Mouse (Mus musculus) kidney, adult 9 months (tissue): ENCODE results near the gene Syce1.

Source experiments
- DNase-seq: peaks from one replicate; pipeline ENCODE4 v3.0.0; 2022

The Syce1 gene

DNA sequence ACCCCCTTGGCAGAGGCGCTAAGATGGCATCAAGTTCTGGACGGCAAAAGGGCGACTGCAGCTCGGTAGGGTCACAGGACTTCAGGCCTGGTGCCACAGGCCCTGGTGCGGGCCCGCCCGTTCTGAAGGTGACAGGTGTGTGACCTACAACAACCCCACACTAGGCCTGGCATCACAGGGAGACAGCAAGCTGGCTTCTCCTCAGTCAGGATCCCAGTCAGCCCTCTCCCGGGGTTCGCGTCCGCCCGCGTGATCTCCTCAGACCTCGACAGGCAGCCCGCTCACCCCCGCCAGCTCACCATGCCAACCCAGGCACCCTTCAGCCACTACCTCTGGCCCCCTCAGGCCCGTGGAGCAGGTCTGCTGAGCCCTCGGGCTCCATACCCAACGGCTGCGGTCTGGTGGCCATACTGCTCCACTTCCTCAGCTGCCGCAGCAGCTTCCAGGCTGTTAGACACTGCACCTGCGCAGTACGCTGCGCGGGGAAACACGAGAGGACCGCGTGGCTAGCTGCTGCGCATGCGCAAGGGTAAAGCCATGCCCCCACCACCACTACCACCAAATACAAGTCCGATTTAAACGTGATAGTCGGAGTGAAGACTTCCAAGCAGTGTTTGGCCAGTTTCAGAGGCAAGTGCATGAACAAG lies at the start of gene Syce1:
Syce1 (minus strand) TSS at position 447 of the 647 bp plus-strand sequence.
- DNase-seq, result no peak

DNA sequence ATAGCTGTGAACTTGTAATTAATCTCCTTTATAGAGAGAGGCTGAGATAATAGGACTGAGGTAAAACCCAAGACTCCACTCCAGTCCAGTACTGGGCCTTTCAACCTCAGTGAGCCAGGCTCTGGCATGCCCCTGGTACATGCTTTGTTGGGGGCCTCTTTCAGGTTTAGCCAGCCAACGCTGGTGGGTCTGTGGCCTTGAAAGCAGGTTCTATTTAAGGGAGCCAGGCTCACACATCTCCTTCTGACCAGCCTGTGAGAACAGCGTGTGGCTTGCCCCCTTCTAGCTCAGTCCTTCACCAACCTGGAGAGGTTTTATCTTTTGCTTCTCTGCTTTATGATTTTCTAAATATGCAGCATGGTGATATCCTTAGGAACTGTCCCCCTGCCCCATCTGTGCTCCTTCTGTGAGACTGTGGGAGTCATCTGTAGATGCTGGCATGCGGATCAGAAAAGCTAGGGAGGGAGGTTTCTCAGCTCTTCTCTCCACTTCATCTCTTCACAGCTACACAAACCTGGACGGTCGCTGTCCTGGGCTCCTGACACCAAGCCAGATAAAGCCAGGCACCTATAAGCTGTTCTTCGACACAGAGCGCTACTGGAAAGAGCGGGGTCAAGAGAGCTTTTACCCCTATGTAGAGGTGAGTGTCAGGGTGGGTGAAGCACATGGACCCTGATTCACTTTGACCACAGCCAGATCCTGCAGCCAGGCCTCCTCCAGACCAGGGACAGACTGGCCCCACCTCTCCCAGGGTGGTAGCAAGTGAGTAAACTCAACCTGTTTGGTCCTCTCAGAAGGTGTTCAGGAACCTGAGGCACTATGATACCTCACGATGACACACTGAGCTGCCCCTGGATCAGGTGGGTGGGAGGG lies 48.8 kb upstream of the Syce1 start:
- no peak for DNase-seq

DNA sequence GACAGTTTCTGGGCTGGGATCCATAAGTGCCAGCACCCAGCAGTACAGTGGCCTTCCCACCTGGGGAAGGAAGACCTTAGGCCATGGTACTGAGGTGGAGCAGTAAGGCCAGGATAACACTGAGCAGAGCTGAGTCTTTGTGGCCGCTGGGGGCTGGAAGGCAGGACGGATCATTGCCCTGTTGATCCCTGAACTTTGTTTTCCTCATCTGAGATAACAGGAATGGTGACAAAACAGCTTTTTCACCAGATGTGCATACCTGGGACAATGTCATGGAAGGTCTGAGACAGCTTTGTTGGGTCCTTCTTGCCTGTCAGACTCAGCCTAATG lies 48.1 kb upstream of the Syce1 start:
- DNase-seq, result no peak

DNA sequence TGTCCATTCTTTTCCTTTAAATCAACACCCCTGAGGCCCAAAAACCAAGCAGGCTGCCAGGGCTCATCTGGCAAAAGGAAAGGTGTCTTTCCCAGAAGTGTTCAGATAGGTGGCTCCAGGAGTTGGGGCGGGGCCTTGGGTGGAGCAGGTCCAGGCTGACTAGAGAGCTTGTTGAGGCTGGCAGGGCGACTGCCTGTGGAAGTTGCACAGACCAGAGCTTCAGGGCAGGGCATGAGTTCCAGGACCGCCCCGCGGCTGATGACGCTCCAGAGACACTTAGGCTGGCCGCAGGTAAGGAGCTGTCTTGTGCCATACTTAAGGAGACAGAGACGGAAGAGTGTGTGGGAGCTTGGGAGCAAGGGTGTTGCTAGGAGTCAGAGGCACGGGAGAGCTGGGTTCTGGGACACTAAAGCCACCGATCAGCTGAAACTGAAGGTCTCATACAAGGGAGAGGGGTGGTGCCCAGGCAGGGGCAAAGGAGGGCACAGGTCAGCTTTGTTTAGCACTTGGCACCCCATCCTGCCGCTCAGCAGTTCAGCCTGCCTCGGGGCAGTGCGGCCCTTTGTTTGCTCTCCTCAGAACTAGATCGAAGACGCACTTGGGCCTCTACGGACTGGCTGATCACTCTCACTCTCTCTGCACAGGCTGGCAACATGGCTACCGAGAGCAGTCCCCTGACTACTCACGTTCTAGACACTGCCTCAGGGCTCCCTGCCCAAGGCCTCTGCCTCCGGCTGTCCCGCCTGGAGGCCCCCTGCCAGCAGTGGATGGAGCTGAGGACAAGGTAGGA lies 47.5 kb upstream of the Syce1 start, which contains the start of gene Urah:
Urah (plus strand) TSS at position 51 of the 790 bp plus-strand sequence.
- peak; percentile 68 for DNase-seq

DNA sequence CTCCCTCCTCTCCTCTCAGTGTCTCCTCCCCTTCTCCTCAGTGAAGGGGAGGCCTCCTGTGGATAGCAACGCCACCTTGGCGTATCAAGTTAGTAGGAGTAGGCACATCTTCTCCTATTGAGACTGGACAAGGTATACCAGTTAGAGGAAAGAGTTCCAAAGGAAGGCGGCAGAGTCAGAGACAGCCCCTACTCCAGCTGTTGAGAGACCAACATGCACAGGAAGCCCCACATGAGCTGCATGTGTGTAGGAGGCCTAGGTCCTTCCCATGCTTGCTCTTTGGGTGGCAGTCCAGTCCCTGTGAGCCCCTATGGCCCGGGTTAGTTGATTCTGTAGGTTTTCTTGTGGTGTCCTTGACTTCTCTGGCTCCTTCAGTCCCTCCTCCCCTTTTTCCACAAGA lies 45.7 kb upstream of the Syce1 start:
- DNase-seq, result no peak

DNA sequence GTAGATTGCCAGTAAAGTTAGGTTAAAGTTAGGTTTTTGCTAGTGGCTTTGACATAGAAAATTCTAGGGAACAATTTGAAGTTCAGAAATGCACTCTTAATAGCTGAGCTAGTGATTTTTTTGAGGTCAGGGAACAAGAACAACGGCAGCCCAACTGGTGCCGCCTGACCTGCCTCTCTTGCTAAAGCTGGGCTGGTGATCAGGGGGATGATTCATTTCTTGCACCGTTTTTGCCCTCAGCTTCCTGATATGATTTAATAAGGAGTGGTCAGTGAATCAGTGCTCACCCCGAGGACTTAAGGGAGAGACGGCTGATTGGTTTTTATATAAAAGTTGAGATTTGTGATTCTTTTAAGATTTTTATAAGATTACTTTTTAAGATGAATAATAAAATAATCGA lies 43.8 kb upstream of the Syce1 start:
- DNase-seq, result peak; percentile 20

DNA sequence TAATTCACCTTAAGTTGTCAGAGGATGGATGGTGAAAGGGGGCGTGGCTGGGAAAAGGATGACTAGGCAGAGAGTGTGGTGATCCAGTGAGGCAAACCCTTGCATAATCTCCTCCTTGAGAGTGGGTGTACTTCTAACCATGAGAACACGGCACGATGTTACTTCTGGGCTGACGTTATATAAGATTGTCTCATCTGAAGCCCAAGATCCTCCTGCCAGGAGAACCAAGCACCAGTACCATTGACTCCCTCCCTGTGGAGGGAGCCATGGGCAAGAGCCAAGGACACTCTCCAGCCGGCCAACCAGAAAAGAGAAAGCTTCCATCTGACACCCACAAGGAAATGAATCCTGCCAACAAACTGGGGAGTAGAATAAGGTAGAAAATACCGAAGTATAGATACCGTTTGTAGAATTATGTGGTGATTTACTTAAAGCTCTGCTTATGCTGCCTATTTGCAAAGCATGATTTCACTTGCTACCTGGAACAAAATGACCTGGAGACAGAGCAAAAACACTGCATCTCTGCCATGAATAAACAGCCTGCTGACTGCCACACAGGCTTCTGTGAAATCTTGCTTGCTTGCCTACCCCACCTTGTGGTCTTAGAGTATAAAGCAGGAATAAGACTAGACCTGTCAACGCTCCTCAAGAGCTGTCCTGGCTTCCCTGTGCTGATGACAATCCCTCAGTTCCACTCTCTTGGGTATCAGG lies 40.7 kb upstream of the Syce1 start:
- peak; percentile 91 for DNase-seq

DNA sequence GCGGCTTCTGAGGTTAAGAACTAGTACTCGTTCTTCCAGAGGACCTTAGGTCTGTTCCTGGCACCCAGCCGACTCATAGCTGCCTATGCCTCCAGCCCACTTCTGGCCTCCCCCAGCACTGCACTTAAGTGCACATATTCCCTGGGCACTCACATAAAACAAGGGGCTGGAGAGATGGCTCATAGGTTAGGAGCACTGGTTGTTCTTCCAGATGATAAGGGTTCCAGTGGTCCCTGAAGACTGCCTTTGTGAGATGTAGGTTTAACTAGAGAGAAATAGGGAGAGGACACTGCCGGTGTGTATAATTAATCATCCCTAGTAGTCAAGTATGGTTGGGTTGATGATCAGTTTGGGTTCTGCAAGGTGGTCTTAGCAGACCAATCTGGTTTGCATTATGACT lies 35.1 kb upstream of the Syce1 start:
- DNase-seq, result no peak

DNA sequence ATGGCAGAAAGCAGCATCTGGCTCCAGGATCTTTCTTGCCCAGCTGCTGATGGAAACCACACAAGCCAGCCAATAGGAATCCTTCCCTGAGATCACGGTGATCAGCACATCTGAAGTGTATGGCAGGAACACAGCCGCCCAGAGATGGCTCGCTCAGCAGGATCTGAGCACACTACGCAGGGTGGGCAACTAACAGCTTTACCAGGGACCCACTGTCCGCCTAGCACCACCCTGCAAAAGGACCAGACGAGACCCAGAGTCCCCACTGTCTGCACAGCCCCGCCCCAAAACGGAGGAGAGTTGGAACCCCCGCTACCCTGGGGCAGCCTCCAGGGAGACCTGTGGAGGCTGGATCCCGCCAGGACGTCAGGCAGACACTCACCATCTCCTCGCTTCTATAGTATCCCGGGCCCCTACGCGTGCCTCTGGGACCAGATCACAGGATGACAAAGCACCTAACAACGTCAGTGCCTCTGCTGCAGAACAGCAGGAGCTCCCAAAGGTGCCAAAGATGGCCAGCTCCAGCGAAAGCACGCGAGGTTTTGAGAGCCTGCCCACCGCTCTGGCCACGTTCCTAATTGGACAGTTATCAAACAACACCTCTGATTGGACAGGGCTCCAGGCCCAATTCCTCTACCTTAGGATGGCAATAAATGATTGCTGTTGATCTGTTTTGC lies 34.1 kb upstream of the Syce1 start, which contains the start of gene Zfp941:
Zfp941 (minus strand) TSS at position 526 of the 677 bp plus-strand sequence.
- peak; percentile 76 for DNase-seq

DNA sequence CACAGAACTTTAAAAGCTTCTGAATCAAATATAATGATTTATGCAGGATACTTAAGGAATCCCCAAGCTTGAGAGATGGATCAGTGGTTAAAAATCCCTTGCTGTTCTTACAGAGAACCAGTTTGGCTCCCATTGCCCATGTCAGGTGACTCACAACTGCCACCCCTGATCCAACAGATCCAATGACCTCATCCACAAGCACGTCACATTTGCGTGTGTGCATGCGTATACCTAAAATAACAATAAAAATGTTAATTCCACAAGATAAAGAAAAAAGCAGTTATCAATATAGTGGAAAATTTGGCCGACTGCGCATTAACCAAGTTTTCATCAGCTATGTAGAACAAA lies 33.6 kb upstream of the Syce1 start:
- DNase-seq, result no peak

DNA sequence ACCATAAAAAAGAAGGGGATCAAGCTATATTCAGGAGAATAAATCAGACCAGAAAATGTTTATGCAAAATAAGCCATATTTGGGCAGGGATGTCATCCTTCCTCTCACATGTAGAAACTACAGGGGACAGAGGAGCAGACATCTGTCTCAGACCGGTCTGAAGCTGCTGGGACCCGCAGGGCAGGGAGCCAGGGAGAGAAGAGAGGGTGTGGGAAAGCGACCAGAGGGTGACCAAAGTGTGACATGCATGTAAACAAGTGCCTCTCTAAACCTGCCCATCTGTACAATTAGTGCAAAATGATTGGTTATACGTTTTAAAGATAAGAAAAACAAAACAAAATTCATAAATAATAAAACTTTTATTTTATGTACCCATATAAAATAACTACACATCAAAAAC lies 32.5 kb upstream of the Syce1 start:
- no peak for DNase-seq

DNA sequence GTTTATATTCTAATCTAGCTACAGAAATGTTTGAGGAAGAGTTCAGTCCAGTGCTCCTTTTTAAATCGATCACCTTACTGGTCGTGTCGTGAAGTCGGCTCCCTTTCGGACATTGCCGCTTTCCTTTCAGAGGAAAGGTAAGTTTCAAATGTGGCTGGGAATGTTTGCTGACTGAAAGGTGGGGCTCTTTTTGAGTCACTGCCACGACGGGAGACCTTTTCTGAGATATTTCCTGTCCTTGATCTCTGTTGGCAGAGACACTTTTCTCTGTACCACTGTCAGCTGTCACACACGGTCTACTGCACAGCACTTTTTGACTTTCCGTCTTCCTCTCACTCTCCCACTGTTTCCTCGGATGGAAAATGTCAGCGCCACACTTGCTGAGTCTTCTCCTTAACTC lies 25.2 kb upstream of the Syce1 start:
- DNase-seq, result no peak

DNA sequence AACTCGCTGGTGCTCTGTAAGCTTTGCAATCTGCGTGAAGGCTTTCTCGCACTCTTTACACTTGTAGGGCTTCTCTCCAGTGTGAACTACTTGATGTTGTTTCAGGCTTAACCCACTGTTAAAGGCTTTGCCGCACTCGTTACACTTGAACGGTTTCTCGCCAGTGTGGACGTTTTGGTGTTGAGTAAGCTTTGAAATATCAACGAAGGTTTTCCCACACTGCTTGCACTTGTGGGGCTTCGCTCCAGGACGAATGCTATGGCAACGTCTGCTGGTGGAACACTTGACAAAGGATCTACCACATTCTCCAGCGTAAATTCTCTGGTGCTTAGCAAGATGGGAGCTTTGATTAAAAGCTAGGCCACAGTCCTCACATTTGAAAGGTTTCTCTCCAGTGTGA lies 24.1 kb upstream of the Syce1 start:
- no peak for DNase-seq

DNA sequence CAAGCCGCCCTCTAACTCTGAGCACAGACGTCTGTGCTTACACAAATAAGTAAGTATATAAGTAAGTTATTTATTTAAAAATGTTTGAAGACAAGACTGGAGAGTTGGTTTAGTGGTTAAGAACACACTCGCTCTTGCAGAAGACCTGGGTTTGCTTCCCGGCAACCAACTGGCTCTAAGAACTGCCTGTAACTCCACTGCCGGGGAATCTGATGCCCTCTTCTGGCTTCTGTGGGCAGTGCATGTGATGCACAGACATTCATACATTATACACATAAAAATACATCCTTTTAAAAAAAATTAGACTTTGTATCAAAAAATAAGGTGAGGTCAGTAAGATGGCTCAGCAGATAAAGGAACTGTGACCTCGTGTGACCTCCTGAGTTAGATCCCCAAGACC lies 22.8 kb upstream of the Syce1 start:
- no peak for DNase-seq

DNA sequence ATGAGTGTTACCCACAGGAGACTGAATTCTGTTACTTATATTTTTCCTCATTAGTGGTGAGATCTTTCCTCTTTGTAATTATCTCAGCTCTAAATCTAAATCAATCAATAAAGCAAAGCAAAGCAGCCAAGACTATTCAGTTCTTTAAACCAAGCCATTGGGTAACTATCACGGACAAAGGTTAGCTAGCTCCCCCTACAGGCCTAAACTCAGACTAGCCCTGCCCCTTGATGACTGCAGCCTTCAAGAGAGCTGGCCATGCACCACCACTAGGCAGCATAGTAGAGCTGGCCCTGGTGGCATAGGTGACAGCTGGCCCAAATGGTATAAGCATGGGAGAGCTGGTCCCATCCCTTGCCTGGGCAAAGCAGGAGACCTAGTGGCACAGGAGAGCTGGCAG lies 18.1 kb upstream of the Syce1 start:
- DNase-seq, result peak; percentile 92

DNA sequence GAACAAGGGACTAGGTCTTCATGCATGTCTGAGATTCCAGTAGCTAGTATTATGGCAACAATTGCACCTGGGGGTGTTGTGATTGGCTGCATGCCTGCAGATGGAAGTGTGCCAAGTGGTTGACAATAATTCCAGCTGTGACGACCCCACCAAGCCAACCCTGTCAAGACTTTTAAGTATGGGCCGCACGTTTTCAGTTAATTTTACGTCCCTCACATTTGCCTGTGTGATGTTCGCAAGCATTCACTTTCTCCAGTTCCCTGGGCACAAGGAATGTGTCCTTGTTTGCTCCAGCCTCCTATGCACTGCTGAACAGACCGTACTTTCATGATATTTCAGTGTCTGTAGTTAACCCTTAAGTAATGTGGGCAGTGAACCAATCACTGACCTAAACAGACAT lies 15.0 kb upstream of the Syce1 start:
- DNase-seq, result peak; percentile 72

DNA sequence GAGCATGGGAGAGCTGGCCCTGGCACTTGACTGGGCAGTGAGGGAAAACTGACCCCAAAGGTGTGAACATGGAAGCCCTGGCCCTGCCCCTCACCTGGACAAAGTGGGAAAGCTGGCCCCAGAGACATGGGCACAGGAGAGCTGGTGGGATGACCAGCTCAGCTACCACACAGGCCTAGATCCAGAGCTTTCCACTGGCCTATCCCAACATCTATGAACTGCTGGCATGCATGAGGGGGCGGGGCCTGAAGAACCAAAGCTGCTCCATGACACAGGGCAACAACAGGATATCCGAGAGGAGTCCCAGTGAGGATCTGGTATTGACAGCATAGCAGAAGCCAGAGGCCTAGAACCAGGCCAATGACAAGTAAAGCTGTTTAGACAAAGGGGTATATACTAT lies 10.6 kb upstream of the Syce1 start:
- no peak for DNase-seq

DNA sequence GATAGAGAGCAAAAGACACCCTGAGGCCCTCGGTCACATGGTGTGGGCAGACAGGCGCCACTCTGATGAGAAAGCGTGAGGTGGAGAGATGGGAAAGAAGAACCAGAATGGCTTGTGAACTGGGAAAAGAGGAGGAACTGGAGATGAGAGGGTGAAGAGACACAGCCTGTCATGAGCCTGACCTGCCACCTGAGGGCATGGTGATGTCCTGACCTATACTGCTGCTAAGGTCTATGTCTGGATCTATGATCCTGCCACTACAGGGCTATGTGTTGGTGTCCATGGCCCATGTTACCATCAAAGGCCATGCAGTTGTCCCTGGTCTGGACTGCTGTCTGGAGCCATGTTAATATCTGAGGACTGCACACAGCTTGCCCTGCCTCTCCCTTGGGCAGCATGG lies 10.0 kb upstream of the Syce1 start:
- DNase-seq, result no peak

DNA sequence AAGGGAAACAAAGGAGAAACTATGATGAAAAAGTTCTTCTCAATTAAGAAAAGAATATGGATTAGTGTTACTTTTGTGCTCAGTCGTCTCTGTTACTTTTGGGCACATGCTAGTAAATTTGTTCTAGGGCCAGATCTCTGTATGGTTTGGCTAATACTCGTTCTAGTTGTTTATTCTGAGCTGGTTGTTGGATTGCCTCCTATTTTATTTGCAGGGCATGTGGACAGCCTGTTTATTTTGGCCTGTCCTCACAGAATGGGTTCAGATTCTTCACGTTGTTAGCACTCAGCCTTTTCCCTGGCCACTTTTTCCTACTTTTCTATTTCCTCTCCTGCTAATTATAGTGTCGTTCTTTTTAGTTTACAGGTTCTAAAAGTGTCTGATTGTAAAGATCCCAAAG lies 5.9 kb upstream of the Syce1 start:
- no peak for DNase-seq

DNA sequence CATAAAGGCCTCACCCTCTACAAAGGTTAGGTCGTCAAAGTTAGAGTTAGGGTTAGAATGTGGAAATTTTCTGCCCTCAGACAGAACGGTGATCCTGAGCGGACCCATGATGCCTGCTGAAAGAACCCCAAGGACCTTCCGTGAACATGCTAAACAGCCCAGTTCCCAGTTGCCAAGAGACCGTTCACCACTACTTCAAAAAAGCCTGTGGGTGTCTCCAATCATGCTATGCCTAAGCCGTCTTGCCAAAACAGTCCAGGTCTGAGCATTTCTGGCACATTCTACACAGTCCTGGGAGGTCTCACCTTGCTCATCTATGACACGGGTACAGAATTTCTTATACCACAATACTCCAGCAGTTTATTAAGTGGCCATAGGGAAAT lies 392 bp upstream of the Syce1 start:
- no peak for DNase-seq

DNA sequence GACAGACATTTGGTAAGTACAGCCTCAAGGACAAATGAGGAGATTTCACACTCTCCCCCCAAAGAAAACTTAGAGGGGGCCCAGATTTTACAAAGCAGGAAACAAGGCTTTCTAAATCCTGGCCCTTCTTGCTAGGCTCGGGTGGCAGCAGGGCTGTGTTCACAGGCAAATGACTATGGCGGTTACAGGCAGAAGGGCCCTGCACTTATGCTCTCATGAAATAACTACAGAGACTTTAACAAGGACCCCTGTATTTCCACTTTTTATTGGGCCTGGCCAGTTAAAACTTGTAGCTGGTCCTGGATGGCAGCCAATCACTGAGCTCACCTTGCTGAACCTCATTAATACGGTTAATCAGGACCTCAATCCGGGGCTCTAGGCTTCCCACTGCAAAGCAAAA lies 7.1 kb downstream of the Syce1 start:
- DNase-seq, result no peak

DNA sequence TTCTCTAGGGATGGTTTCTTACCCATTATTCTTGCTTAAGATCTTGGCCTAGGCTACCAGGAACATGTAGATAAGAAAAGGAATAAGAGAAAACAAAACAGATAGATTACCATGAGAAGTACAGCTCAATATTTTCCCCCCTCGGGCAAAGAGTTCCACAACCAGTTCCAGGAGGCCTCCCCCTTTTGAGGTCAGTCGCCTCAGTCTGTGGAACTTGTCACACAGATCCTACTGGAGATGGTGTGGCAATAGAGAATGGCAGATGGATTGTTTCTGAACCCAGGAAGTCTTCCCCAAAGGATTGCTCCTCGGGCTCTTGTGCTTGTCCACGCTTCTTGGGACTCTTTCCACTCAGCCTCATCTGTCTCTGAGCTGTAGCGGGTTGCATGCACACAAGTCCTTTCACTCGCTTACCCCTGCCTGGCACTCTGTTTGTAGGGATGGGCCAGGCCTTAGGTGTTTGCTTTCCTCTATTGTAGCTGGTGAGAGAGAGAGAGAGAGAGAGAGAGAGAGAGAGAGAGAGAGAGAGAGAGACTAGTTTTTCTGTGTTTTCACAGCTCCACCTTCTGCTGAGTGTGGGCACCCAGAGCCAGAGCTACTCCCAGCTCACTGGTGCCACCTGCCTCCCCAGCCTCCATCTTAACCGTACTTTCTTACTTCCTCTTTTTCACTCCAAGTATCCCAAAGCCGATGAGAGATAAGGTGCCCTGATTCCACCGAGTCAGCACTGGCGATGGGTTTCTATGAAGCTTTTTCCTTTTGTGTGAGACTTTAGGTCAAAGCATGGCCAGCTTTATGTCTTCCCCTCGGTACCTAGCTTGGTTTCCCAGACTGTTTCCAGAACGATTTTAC lies 21.5 kb downstream of the Syce1 start:
- DNase-seq, result no peak
